Mouse (Mus musculus) urinary bladder, postnatal 25 days (tissue): ENCODE measurements around the gene Clmp.
"Not testable (repeated sequence)": the region's sequence is repeated elsewhere in the genome, so short reads cannot be mapped to it uniquely, and the experiment has no call there.

ENCODE experiments used
- DNase-seq: peaks from one replicate; pipeline ENCODE4 v3.0.0; 2022; ENCODE audit warnings: low spot score

Clmp gene

GRCm38 (mm10) chr9:40801614-40802532 is 116.1 kb downstream of the Clmp start:
- DNase-seq, result not testable (repeated sequence)

DNA sequence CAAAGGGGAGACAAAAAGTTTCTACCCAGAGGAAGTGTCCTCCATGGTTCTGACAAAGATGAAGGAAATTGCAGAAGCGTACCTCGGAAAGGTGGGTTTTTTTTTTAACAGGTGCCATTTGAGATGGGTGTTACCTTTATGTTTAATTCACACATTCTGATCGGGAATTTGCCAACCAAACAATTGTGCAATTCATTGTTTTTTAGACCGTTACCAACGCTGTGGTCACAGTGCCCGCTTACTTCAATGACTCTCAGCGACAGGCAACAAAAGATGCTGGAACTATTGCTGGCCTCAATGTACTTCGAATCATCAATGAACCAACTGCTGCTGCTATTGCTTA is 116.7 kb downstream of the Clmp start:
- not testable (repeated sequence) for DNase-seq

DNA sequence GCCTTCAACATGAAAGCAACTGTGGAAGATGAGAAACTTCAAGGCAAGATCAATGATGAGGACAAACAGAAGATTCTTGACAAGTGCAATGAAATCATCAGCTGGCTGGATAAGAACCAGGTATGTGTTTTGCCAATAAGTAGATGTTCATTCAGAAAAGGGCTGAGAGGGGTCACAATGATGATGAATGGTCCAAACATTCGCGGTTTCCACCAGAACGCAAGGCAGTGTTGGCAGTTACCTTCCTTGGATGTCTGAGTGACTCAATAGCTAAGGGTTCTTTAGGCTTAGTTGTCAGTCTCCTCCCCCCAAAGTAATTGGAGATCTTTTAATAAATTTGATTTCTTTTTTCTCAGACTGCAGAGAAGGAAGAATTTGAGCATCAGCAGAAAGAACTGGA is 118.8 kb downstream of the Clmp start:
- DNase-seq, result not testable (repeated sequence)

DNA sequence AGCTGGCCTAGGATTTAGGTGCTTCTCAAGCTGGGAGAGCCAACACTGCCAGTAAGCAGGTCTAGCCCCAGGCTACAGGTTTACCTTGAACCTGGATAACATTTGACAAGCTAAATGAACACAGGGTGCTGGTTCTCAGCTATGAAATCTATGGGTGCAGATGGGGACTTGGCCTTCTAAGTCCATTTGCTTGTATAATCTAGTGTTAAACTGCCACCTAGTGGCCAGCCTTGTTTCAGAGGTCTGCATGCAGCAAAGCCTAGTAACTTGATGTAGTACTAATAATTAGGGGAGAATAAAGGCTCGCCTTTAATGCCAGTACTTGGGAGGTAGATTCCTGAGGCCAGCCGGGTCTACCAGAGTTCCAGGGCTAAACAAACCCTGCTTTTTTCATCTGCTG is 119.5 kb downstream of the Clmp start:
- peak; percentile 61 for DNase-seq

- no peak for DNase-seq
Observed at GRCm38 (mm10) chr9:40806440-40807288, 120.9 kb downstream of the Clmp start.

DNA sequence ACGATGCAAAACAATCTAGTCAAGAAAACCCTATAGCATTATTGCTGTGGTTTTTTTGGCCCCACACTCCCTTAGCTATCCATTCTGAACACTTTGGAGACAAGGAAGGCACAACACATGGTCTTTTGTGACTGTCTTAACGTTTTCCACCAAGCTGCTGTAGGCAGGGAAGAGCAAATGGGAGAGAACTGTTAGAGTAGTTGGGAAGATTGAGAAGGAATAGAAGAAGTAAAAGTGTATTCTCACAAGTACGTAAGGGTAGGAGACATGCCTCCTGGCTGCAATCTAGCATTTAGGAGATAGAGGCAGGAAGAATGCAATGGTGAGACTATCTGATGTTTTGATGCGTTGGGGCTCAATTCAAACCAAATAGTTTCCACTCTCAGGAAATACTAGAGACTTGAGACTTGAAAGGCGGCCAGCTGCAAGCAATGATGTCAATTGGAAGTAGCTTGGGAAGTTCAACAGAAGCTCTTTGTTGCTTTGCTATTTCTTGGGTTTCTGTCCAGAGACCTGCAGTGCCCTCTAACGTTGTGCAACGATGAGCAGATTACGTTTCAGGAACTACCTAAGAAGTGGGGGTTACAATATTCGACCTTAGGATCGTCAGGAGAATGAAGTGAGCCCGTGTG is 121.6 kb downstream of the Clmp start:
- no peak for DNase-seq

GRCm38 (mm10) chr9:40808061-40808906 is 122.5 kb downstream of the Clmp start:
- DNase-seq, result no peak

- DNase-seq, result no peak
Observed at GRCm38 (mm10) chr9:40808907-40809280, 123.1 kb downstream of the Clmp start.

DNA sequence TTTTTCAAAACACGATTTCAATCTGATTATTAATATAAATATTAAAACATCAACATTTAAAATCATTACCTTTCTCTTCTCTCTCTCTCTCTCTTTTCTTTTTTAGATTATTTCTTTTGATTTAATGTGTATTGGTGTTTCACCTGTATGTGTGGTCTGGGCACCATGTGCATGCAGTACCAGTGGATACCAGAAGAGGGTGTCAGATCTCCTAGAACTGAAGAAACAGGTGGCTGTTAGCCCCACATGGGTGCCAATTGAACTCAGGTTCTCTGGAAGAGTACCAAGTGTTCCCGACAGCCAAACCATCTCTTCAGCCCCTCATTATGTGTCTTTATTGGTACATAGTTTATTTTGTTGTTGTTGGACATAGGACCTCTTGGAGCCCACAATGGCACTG is 126.1 kb downstream of the Clmp start:
- DNase-seq, result no peak

GRCm38 (mm10) chr9:40814060-40814459 is 128.3 kb downstream of the Clmp start:
- DNase-seq, result no peak

DNA sequence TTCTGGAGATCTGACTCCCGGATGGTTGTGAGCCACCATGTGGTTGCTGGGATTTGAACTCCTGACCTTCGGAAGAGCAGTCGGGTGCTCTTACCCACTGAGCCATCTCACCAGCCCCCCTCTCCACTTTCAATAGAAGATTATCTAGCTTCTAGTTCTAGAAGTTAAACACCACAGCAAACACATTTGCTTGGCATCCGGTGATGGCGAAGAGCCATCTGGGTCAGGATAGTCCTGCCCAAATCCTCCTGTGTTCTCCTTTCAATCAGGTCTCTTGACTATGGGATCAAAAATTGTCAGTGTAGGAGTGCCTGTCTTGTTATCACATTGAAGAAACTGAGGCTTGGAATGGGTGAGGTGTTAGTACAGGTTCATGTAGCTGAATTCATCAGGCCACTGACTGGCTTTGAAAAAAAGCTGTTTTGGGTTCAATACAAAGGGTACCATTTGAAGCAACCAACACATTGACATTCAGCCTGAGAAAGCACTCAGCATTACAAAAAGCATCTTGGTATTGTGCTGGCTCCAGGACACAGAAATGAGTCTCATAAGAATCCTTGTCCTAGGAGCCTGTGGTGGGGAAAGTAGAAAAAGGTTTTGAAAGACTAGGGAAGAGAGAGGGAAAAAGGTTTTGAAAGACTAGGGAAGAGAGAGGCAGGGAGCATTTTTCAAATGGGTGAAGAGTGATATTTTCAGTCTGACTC is 131.7 kb downstream of the Clmp start:
- DNase-seq, result no peak

- no peak for DNase-seq
Observed at GRCm38 (mm10) chr9:40825601-40826000, 139.8 kb downstream of the Clmp start.

DNA sequence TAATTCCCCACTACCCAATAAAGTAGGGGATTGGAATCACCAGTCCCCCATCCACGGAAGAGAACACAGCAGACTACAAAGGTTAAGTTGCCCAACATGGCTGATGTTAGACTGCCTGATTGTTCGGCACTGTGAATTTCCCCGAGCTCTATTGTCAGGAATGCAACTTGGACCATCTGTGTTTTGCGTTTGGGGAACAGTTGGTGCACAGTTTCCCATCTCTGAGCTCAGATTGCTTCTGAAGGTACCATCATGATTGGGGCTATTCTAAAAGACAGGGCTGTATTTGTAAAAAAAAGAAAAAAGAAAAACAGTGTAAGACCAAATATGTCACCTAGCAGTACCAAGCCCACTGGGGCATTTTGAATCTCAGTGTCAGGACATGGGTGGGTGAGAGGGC is 141.6 kb downstream of the Clmp start:
- no peak for DNase-seq

- peak; percentile 71 for DNase-seq
Observed at GRCm38 (mm10) chr9:40834569-40834968, 148.8 kb downstream of the Clmp start.
